Mouse (Mus musculus) limb, embryonic 14.5 days (tissue): Measurements from ENCODE around the gene Cep170. TPM values are rescaled to one million over a fixed set of nuclear protein-coding genes. Genes with fewer than 3 reads are reported as not detected.

Source experiments
- ATAC-seq: fragments of 200-750 bp; cut with Nextera tagmentation; 2 replicates; pipeline ENCODE4 v1.8.0; 2017; ENCODE audit warnings: low read depth, moderate number of reproducible peaks, moderate TSS enrichment; ENCODE audit not compliant: low FRiP score
- DNase-seq: peaks from one replicate; pipeline ENCODE4 v3.0.0-alpha.2; 2015; ENCODE audit warnings: low spot score
- H3K27ac ChIP-seq: fragments of 300-500 bp; sonication (generic); replicated peaks from 2 replicates; pipeline ENCODE4 v1.5.1; 2014; ENCODE audit warnings: low read depth, mild to moderate bottlenecking, low read length, moderate library complexity, mixed read lengths
- H3K27me3 ChIP-seq: fragments of 300-500 bp; sonication (generic); 2 replicates; pipeline ENCODE4 v1.6.1; 2014; ENCODE audit warnings: low read length, mixed read lengths; ENCODE audit not compliant: control insufficient read depth, insufficient read depth
- H3K36me3 ChIP-seq: fragments of 300-500 bp; sonication (generic); 2 replicates; pipeline ENCODE4 v1.6.1; 2014; ENCODE audit warnings: mild to moderate bottlenecking, low read length, moderate library complexity, mixed read lengths; ENCODE audit not compliant: control insufficient read depth, insufficient read depth
- H3K4me1 ChIP-seq: fragments of 300-500 bp; sonication (generic); 2 replicates; pipeline ENCODE4 v1.6.1; 2014; ENCODE audit warnings: antibody characterized with exemption, low read length, mixed read lengths; ENCODE audit not compliant: control insufficient read depth, insufficient read depth
- H3K4me2 ChIP-seq: fragments of 300-500 bp; sonication (generic); replicated peaks from 2 replicates; pipeline ENCODE4 v1.6.1; 2014; ENCODE audit warnings: low read depth, mild to moderate bottlenecking, low read length, moderate library complexity; ENCODE audit not compliant: severe bottlenecking
- H3K4me3 ChIP-seq: fragments of 300-500 bp; sonication (generic); replicated peaks from 2 replicates; pipeline ENCODE4 v1.5.1; 2014; ENCODE audit warnings: low read length
- H3K9ac ChIP-seq: fragments of 300-500 bp; sonication (generic); 2 replicates; pipeline ENCODE4 v1.6.1; 2014; ENCODE audit warnings: mild to moderate bottlenecking, low read depth, low read length, moderate library complexity; ENCODE audit not compliant: severe bottlenecking
- H3K9me3 ChIP-seq: fragments of 300-500 bp; sonication (generic); 2 replicates; pipeline ENCODE4 v1.6.1; 2016; ENCODE audit warnings: low read length; ENCODE audit not compliant: control insufficient read depth
- POLR2A ChIP-seq: fragments of 200-500 bp; IDR thresholded peaks from 2 replicates; pipeline ENCODE4 v1.8.0; 2012; ENCODE audit warnings: inconsistent platforms, mild to moderate bottlenecking, moderate library complexity, borderline replicate concordance; ENCODE audit not compliant: insufficient read depth, insufficient read length; ENCODE audit errors: extremely low read depth
- WGBS: fragments of 180-500 bp; shearing (Covaris S2); extraction: QIAGEN DNeasy Blood & Tissue Kit; methylation state at CpG from one replicate; pipeline ENCODE4 v1.1.7; 2014; 5-methylcytosine and 5-hydroxymethylcytosine counted together
- polyA plus RNA-seq, 2 experiments: library from polyadenylated mRNA; depleted of rRNA in 1 of 2; stranded (reverse) in 1 of 2; unstranded in 1 of 2; fragments of >200 nt; fragmentation: Nextera tagmentation in 1 of 2; extraction: Ambion mirVana in 1 of 2; gene quantifications; 2 replicates each; pipeline versions ENCODE4 v1.2.1 to v1.2.3; 2012 to 2014

The Cep170 gene
- 42.3 and 44.7 TPM in 2 replicates for polyA plus RNA-seq (2012; rRNA removed)
- polyA plus RNA-seq (2014; fragmentation: Nextera tagmentation; extraction: Ambion mirVana) = 32.8 and 33.5 TPM in 2 replicates

GRCm38 (mm10) chr1:176814036-176814420 lies at the start of gene Cep170:
Gene Cep170 (minus strand): TSS chr1:176814067.
- TF ChIP-seq POLR2A = peak; percentile 60; the same call in 1 of the 2 replicates
- Histone ChIP-seq H3K36me3 (no peaks in the 10 kb centered on the region), H3K9ac (peak within 1 kb of the TSS; percentile 96), H3K4me1 (peaks cover 22% of the 10 kb centered on the region), H3K4me3 (peak within 1 kb of the TSS; percentile 84), H3K27me3 (no peaks in the 10 kb centered on the region), H3K9me3 (no peaks in the 10 kb centered on the region), H3K4me2 (peak within 1 kb of the TSS; percentile 72), H3K27ac (peak within 1 kb of the TSS; percentile 97)
- WGBS = 0% methylated on average over 25 of the region's 28 CpGs
- ATAC-seq (peak; percentile 91), DNase-seq (peak; percentile 97)

DNA sequence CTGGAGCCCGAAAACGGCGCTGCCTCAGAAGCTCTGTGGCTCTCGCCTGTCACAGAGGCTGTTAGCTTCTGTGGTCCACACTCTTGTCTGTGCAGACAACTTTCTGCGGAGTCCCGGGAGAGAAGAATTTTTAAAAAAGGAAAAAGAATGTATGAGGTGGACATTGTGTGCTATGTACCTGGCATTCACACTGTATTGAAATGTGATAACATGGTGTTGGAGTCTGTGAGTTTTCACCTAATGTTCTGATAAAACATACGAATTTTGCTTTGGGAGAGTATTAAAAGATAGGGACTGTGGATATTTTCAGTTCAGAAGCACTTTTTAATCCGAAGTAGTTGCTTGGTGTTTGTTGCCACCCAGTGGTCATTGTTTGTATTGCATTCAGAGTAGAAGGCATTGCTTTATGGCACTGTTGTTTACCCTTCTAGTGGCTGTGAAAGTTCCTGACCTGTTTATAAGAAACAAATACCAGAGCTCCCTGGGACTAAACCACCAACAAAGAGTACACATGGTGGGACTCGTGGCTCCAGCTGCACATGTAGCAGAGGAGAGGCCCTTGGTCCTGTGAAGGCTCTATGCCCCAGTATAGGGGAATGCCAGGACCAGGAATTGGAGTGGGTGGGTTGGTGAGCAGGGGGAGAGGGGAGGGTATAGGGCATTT lies 48.2 kb upstream of the Cep170 start:
- DNase-seq (peak; percentile 82), ATAC-seq (no peak)
- WGBS = 60% methylated on average over 9 of the region's 9 CpGs

GRCm38 (mm10) chr1:176852813-176853590 lies 39.1 kb upstream of the Cep170 start:
- Histone ChIP-seq H3K4me3 (no peak overlapping the region), H3K9me3 (no peaks in the 10 kb centered on the region), H3K27ac (no peak overlapping the region), H3K4me1 (peaks cover 7% of the 10 kb centered on the region; the same call in 1 of the 2 replicates), H3K4me2 (no peak overlapping the region), H3K9ac (no peak overlapping the region), H3K27me3 (no peaks in the 10 kb centered on the region), H3K36me3 (0 out of 2 replicates have a peak, but pooled peaks cover 7% of the 10 kb centered on the region)
- TF ChIP-seq POLR2A = no peak
- no peak for ATAC-seq
- DNase-seq = no peak
- WGBS = 69% methylated on average over 9 of the region's 9 CpGs

More for the DNA sequence above, 48.2 kb upstream of the Cep170 start:
- H3K27me3 ChIP-seq = no peaks in the 10 kb centered on the region
- no peak overlapping the region for H3K4me3 ChIP-seq
- no peak overlapping the region for H3K9ac ChIP-seq
- no peak overlapping the region for H3K27ac ChIP-seq
- TF ChIP-seq POLR2A = no peak
- H3K36me3 ChIP-seq = no peaks in the 10 kb centered on the region
- no peak overlapping the region for H3K4me2 ChIP-seq
- H3K4me1 ChIP-seq = peaks cover 4% of the 10 kb centered on the region
- H3K9me3 ChIP-seq = no peaks in the 10 kb centered on the region

GRCm38 (mm10) chr1:176851401-176851800 lies 37.5 kb upstream of the Cep170 start:
- Histone ChIP-seq H3K9ac (no peak overlapping the region), H3K27me3 (no peaks in the 10 kb centered on the region), H3K4me1 (peaks cover 7% of the 10 kb centered on the region; the same call in 1 of the 2 replicates), H3K9me3 (no peaks in the 10 kb centered on the region), H3K4me2 (no peak overlapping the region), H3K36me3 (0 out of 2 replicates have a peak, but pooled peaks cover 11% of the 10 kb centered on the region), H3K4me3 (no peak overlapping the region), H3K27ac (no peak overlapping the region)
- TF ChIP-seq POLR2A = no peak
- ATAC-seq (no peak), DNase-seq (no peak)
- WGBS = 96% methylated on average over 7 of the region's 7 CpGs

- H3K4me3 ChIP-seq = no peak overlapping the region
- H3K9me3 ChIP-seq = no peaks in the 10 kb centered on the region
- ATAC-seq = peak; percentile 78
- H3K9ac ChIP-seq = no peak overlapping the region
- peaks cover 20% of the 10 kb centered on the region; the same call in 1 of the 2 replicates for H3K36me3 ChIP-seq
- H3K27ac ChIP-seq = no peak overlapping the region
- whole genome bisulfite sequencing = 49% methylated on average over 2 of the region's 2 CpGs
- no peak overlapping the region for H3K4me2 ChIP-seq
- DNase-seq = peak; percentile 60
- no peak for TF ChIP-seq POLR2A
- no peaks in the 10 kb centered on the region for H3K27me3 ChIP-seq
- H3K4me1 ChIP-seq = peaks cover 7% of the 10 kb centered on the region; the same call in 1 of the 2 replicates
Observed at GRCm38 (mm10) chr1:176849377-176849776, 35.5 kb upstream of the Cep170 start.
